Mouse (Mus musculus): Measurements from ENCODE around the gene Ugt1a5.

- no peak for TF ChIP-seq GATA1 (IDR thresholded peaks at IDR 0.05; ENCODE audit: borderline replicate concordance, low read length)
- no peak for TF ChIP-seq FLI1 (IDR thresholded peaks at IDR 0.05; ENCODE audit: low read length)
These were observed 64.6 kb downstream of the Ugt1a5 start for GRCm38 (mm10) chr1:88230421-88230820.

Measured in megakaryocyte, embryonic 14.5 days (primary cell).